Mouse (Mus musculus) v-Abl transformed pro-B cells (cell line): ENCODE data around the gene Rnase10.
"Not testable (repeated sequence)": the region's sequence is repeated elsewhere in the genome, so short reads cannot be mapped to it uniquely, and the experiment has no call there.

Experiments
- in situ Hi-C, 2 experiments: fragments of 400-800 bp; cut with MboI; formaldehyde crosslinking; loops; one replicate each; pipeline ENCODE4 v1.15.1; 2025; ENCODE audit not compliant: unreplicated experiment in 2 of 2

Gene Rnase10

GRCm38 (mm10) chr14:51007152-51007801 lies at the start of gene Rnase10:
Rnase10 (plus strand) TSS chr14:51007751.
- in situ Hi-C loops = no loop called here

GRCm38 (mm10) chr14:50958289-50958995 lies 49.1 kb upstream of the Rnase10 start:
- in situ Hi-C loops = not testable (repeated sequence)

GRCm38 (mm10) chr14:50968216-50968980 lies 39.2 kb upstream of the Rnase10 start:
- in situ Hi-C loops = no loop called here

- in situ Hi-C loops = no loop called here
Observed at GRCm38 (mm10) chr14:50969041-50969440, 38.5 kb upstream of the Rnase10 start.

- in situ Hi-C loops = no loop called here
Observed at GRCm38 (mm10) chr14:50969558-50970544, 37.7 kb upstream of the Rnase10 start.

- in situ Hi-C loops = no loop called here
Observed at GRCm38 (mm10) chr14:50970822-50971221, 36.7 kb upstream of the Rnase10 start.

- in situ Hi-C loops = not testable (repeated sequence)
Observed at GRCm38 (mm10) chr14:50973054-50973453, 34.5 kb upstream of the Rnase10 start.

GRCm38 (mm10) chr14:50973700-50974099 lies 33.9 kb upstream of the Rnase10 start:
- in situ Hi-C loops = no loop called here

- in situ Hi-C loops = loop anchor here in 1 of 2 experiments (5.0 kb wide), 1 partner anchor 87 kb away; no protein-coding TSS in a partner anchor
Observed at GRCm38 (mm10) chr14:50975001-50975400, 32.5 kb upstream of the Rnase10 start.

GRCm38 (mm10) chr14:50976674-50977073 lies 30.9 kb upstream of the Rnase10 start:
- in situ Hi-C loops = loop anchor here in 1 of 2 experiments (5.0 kb wide), 1 partner anchor 86 kb away; no protein-coding TSS in a partner anchor

- in situ Hi-C loops = loop anchor here in 1 of 2 experiments (5.0 kb wide), 1 partner anchor 84 kb away; no protein-coding TSS in a partner anchor
Observed at GRCm38 (mm10) chr14:50978451-50978850, 29.1 kb upstream of the Rnase10 start.

GRCm38 (mm10) chr14:50979631-50980030 lies 27.9 kb upstream of the Rnase10 start:
- in situ Hi-C loops = loop anchor here in 1 of 2 experiments (5.0 kb wide), 1 partner anchor 83 kb away; no protein-coding TSS in a partner anchor

- in situ Hi-C loops = no loop called here
Observed at GRCm38 (mm10) chr14:50981207-50981606, 26.3 kb upstream of the Rnase10 start.

- in situ Hi-C loops = no loop called here
Observed at GRCm38 (mm10) chr14:50981837-50982236, 25.7 kb upstream of the Rnase10 start.

GRCm38 (mm10) chr14:50987668-50988067 lies 19.9 kb upstream of the Rnase10 start:
- in situ Hi-C loops = no loop called here

GRCm38 (mm10) chr14:50991037-50991436 lies 16.5 kb upstream of the Rnase10 start:
- in situ Hi-C loops = no loop called here

- in situ Hi-C loops = no loop called here
Observed at GRCm38 (mm10) chr14:50997088-50997487, 10.5 kb upstream of the Rnase10 start.

- in situ Hi-C loops = no loop called here
Observed at GRCm38 (mm10) chr14:50997999-50998666, 9.4 kb upstream of the Rnase10 start.
